Mouse (Mus musculus) activated CD4-positive, CD25-positive, alpha-beta regulatory T cell, adult 9 weeks (primary cell): ENCODE results near the gene Gm3488. TPM values are rescaled to one million over a fixed set of nuclear protein-coding genes. Genes with fewer than 3 reads are reported as not detected.

Experiments
- polyA plus RNA-seq: library from polyadenylated mRNA; unstranded; fragments of 100-300 nt; shearing (Covaris generic); gene quantifications from one replicate; pipeline ENCODE4 v1.2.1, GENCODE M21; 2017

Gm3488 gene
- polyA plus RNA-seq: 6.9 TPM

DNA sequence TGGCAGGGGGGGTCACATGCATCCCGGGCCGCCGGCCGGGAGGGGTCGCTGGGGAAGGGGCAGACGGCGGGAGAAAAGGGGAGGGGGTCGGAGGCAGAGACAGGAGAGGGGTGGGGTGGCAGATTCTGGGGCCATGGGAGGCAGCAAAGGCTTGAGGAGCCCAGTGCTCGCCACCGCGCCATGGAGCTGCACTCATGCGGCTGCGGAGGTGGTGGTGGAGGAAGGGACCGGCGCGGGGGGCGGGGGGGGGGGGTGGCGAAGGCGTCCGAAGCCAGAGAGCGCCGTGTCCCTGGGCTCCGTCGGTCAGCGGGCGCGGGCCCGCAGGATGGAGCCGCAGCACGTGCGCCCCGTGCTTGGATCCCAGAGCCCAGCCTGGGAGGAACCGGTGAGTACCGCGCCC lies at the start of gene Gm3488:
Gene Gm3488 (plus strand): TSS at position 301 of the 400 bp plus-strand sequence.

DNA sequence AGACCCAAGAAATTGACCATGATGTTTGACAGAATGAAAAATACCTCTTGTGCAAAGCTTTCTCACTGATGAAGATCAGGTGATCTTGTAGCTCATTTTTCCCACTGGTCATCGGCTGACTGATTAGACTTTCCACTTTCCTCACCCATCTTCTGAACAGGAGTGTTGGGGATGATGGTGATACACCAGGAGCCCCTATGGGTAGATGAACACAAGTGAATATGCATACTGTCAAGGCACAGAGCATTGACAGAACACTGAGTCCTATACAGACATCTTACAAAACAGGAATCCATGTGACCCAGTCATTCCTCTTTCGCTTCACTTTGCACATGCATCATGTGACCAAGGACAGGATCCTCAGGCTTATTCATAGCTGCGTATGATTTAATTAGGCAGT lies 46.1 kb upstream of the Gm3488 start, which contains the start of gene Gm3194:
Gene Gm3194 (minus strand): TSS at position 101 of the 400 bp plus-strand sequence.

DNA sequence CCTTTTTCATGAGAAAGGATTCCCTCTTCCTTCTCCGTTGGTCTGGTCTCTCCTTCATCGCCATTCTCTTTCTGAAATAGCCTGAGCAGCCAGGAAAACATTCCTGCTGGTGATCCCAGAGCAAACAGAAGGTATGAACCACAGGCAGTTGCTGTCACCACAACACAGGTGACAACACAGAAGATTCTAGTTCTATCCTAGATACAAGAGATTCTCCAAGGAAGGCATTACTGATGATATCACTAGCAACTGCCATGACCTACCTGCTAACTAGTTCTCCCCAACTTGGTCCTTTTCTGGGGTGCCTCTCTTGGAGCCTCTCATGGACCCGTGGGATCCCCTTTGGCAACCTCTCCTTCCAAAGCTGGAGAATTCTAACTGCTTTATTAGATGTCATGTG lies 23.7 kb upstream of the Gm3488 start, which contains the start of gene Gm8246:
Gene Gm8246 (minus strand): TSS at position 101 of the 400 bp plus-strand sequence.

DNA sequence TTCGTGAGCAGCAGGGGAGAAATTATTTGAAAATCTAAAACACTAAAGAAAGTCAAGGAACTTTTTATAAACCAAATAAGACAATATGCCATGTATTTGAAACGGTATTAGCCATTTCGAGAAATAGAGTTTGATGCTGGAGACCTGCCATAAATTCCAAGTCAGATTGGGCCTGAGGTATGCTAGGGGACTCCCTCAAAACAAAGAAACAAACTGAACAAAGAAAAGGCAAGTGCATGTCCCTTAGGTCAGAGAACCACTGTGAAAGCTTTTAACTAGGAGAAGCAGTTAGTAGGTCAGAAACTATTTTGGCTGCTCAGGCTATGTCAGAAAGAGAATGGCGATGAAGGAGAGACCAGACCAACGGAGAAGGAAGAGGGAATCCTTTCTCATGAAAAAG lies 17.6 kb upstream of the Gm3488 start, which contains the start of gene Gm3187:
Gene Gm3187 (plus strand): TSS at position 301 of the 400 bp plus-strand sequence.

DNA sequence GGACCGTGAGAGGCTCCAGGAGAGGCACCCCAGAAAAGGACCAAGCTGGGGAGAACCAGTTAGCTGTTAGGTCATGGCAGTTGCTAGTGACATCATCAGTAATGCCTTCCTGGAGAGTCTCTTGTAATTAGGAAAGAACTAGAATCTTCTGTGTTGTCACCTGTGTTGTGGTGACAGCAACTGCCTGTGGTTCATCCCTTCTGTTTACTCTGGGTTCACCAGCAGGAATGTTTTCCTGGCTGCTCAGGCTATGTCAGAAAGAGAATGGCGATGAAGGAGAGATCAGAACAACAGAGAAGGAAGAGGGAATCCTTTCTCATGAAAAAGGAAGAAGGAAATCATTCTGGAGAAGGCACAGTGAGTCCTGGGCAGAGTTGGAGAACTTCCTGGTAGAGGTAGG lies 36.7 kb downstream of the Gm3488 start, which contains the start of gene Gm3532:
Gene Gm3532 (plus strand): TSS at position 301 of the 400 bp plus-strand sequence.

Other genes with a start within 250 kb of the Gm3488 start
- gene Gm3526, start 241.1 kb upstream of the Gm3488 start, polyA plus RNA-seq: not detected
- not detected for gene Gm3542, start 166.7 kb upstream of the Gm3488 start, polyA plus RNA-seq
- 9.5 TPM for gene Gm3500, start 112.6 kb upstream of the Gm3488 start, polyA plus RNA-seq
- gene Gm3194, start 46.2 kb upstream of the Gm3488 start, polyA plus RNA-seq: 2.5 TPM
- not detected for gene Gm8246, start 23.8 kb upstream of the Gm3488 start, polyA plus RNA-seq
- gene Gm3187, start 17.5 kb upstream of the Gm3488 start, polyA plus RNA-seq: not detected
- not detected for gene Gm3532, start 36.8 kb downstream of the Gm3488 start, polyA plus RNA-seq
- not detected for gene Gm8265, start 131.4 kb downstream of the Gm3488 start, polyA plus RNA-seq
- not detected for gene Gm9603, start 185.8 kb downstream of the Gm3488 start, polyA plus RNA-seq
- gene Gm3373, start 239.9 kb downstream of the Gm3488 start, polyA plus RNA-seq: 1.3 TPM